Mouse (Mus musculus) MEL (cell line): ENCODE data around the gene Mdfic. TPM values are rescaled to one million over a fixed set of nuclear protein-coding genes. Genes with fewer than 3 reads are reported as not detected.

Experiments used
- DNase-seq: peaks from one replicate; pipeline ENCODE4 v3.0.0; 2011; ENCODE audit warnings: low read depth, low spot score
- H3K27ac ChIP-seq: 2 replicates; pipeline ENCODE4 v1.5.1; 2012; ENCODE audit warnings: low read depth, mild to moderate bottlenecking, control low read depth, low read length, moderate library complexity; ENCODE audit not compliant: control insufficient read depth
- H3K27me3 ChIP-seq, 2 experiments: fragments of 150-350 bp in 1 of 2; sonication (generic) in 1 of 2; 2 replicates each; pipeline ENCODE4 v1.6.1; 2012; ENCODE audit warnings: low read length in 2 of 2, mild to moderate bottlenecking in 2 of 2, improper control_type of control experiment in 1 of 2, moderate library complexity in 1 of 2; ENCODE audit not compliant: insufficient read depth in 2 of 2, control insufficient read depth in 1 of 2
- H3K36me3 ChIP-seq, 2 experiments: 2 replicates each; pipeline ENCODE4 v1.6.1; 2012 to 2014; ENCODE audit warnings: low read length in 2 of 2, improper control_type of control experiment in 1 of 2, inconsistent platforms in 1 of 2, mild to moderate bottlenecking in 1 of 2; ENCODE audit not compliant: insufficient read depth in 2 of 2, control insufficient read depth in 1 of 2
- H3K4me1 ChIP-seq, 2 experiments: fragments of 150-350 bp in 1 of 2; sonication (generic) in 1 of 2; 2 replicates each; pipeline ENCODE4 v1.6.1; 2012; ENCODE audit warnings: low read length in 2 of 2, improper control_type of control experiment in 1 of 2, mild to moderate bottlenecking in 1 of 2; ENCODE audit not compliant: insufficient read depth in 2 of 2, control insufficient read depth in 1 of 2
- H3K4me3 ChIP-seq, 2 experiments: fragments of 150-350 bp in 1 of 2; sonication (generic) in 1 of 2; 2 replicates each; pipeline ENCODE4 v1.5.1; 2012; ENCODE audit warnings: low read depth in 2 of 2, low read length in 2 of 2, mild to moderate bottlenecking in 2 of 2, moderate library complexity in 2 of 2, control low read depth in 1 of 2, improper control_type of control experiment in 1 of 2; ENCODE audit not compliant: control insufficient read depth in 1 of 2, insufficient read depth in 1 of 2
- H3K79me2 ChIP-seq: 2 replicates; pipeline ENCODE4 v1.6.1; 2012; ENCODE audit warnings: mild to moderate bottlenecking, low read length, moderate library complexity; ENCODE audit not compliant: control insufficient read depth, poor library complexity, insufficient read depth
- H3K9ac ChIP-seq: 2 replicates; pipeline ENCODE4 v1.6.1; 2012; ENCODE audit warnings: low read depth, mild to moderate bottlenecking, control low read depth, low read length, moderate library complexity; ENCODE audit not compliant: control insufficient read depth, poor library complexity, severe bottlenecking
- H3K9me3 ChIP-seq: fragments of 150-350 bp; sonication (generic); replicated peaks from 2 replicates; pipeline ENCODE4 v1.6.1; 2012; ENCODE audit warnings: mild to moderate bottlenecking, low read length, improper control_type of control experiment, moderate library complexity; ENCODE audit not compliant: insufficient read depth
- CHD1 ChIP-seq: IDR thresholded peaks from 2 replicates; pipeline ENCODE4 v1.6.1; 2012; ENCODE audit warnings: low read depth, mild to moderate bottlenecking, inconsistent platforms, low read length, improper control_type of control experiment
- CTCF ChIP-seq, 3 experiments: IDR thresholded peaks in 2 of 3; conservative IDR thresholded peaks in 1 of 3; 2 replicates each; pipeline ENCODE4 v1.5.1; 2011 to 2012; ENCODE audit warnings: low read length in 3 of 3, low read depth in 2 of 3, mild to moderate bottlenecking in 2 of 3, improper control_type of control experiment in 1 of 3, inconsistent platforms in 1 of 3, mixed read lengths in 1 of 3, moderate library complexity in 1 of 3; ENCODE audit not compliant: control insufficient read depth in 1 of 3, insufficient read depth in 1 of 3, poor library complexity in 1 of 3, severe bottlenecking in 1 of 3
- GABPA ChIP-seq: IDR thresholded peaks from 2 replicates; pipeline ENCODE4 v1.6.1; 2012; ENCODE audit warnings: low read depth, mild to moderate bottlenecking, inconsistent platforms, low read length, improper control_type of control experiment, moderate library complexity
- GATA1 ChIP-seq: IDR thresholded peaks from 2 replicates; pipeline ENCODE4 v1.6.1; 2011; ENCODE audit warnings: low read depth, low read length, improper control_type of control experiment
- HCFC1 ChIP-seq: IDR thresholded peaks from 2 replicates; pipeline ENCODE4 v1.6.1; 2012; ENCODE audit warnings: low read depth, mild to moderate bottlenecking, inconsistent platforms, low read length, improper control_type of control experiment, moderate library complexity
- JUND ChIP-seq: IDR thresholded peaks from 2 replicates; pipeline ENCODE4 v1.6.1; 2011; ENCODE audit warnings: low read depth, mild to moderate bottlenecking, improper control_type of control experiment, low read length
- KAT2A ChIP-seq: conservative IDR thresholded peaks from 2 replicates; pipeline ENCODE4 v1.6.1; 2012; ENCODE audit warnings: low read depth, low read length, improper control_type of control experiment, inconsistent platforms
- MAFK ChIP-seq: IDR thresholded peaks from 2 replicates; pipeline ENCODE4 v1.6.1; 2011; ENCODE audit warnings: low read depth, mild to moderate bottlenecking, low read length, improper control_type of control experiment, borderline replicate concordance
- MAX ChIP-seq: IDR thresholded peaks from 2 replicates; pipeline ENCODE4 v1.6.1; 2011; ENCODE audit warnings: low read length, improper control_type of control experiment
- MEF2A ChIP-seq: IDR thresholded peaks from 2 replicates; pipeline ENCODE4 v1.6.1; 2014; ENCODE audit warnings: low read depth, mild to moderate bottlenecking, inconsistent platforms, low read length, improper control_type of control experiment; ENCODE audit not compliant: poor library complexity, insufficient replicate concordance, severe bottlenecking; ENCODE audit errors: extremely low read depth
- MXI1 ChIP-seq: IDR thresholded peaks from 2 replicates; pipeline ENCODE4 v1.6.1; 2011; ENCODE audit warnings: mild to moderate bottlenecking, low read depth, low read length, improper control_type of control experiment
- MYB ChIP-seq: IDR thresholded peaks from 2 replicates; pipeline ENCODE4 v1.6.1; 2011; ENCODE audit warnings: mild to moderate bottlenecking, low read depth, low read length, improper control_type of control experiment
- MYC ChIP-seq: IDR thresholded peaks from 2 replicates; pipeline ENCODE4 v1.6.1; 2011; ENCODE audit warnings: low read depth, mild to moderate bottlenecking, low read length, improper control_type of control experiment, moderate library complexity
- NRF1 ChIP-seq: IDR thresholded peaks from 2 replicates; pipeline ENCODE4 v1.6.1; 2014; ENCODE audit warnings: low read depth, mild to moderate bottlenecking, inconsistent platforms, low read length, improper control_type of control experiment, moderate library complexity; ENCODE audit not compliant: poor library complexity, insufficient read depth, severe bottlenecking
- POLR2AphosphoS2 ChIP-seq: IDR thresholded peaks from 2 replicates; pipeline ENCODE4 v1.6.1; 2011; ENCODE audit warnings: low read length, improper control_type of control experiment
- POLR2AphosphoS5 ChIP-seq: IDR thresholded peaks from 2 replicates; pipeline ENCODE4 v1.6.1; 2012; ENCODE audit warnings: low read depth, borderline replicate concordance, mild to moderate bottlenecking, inconsistent platforms, low read length, moderate library complexity, mixed read lengths
- SIN3A ChIP-seq: IDR thresholded peaks from 2 replicates; pipeline ENCODE4 v1.6.1; 2012; ENCODE audit warnings: low read length, improper control_type of control experiment, inconsistent platforms
- SMC3 ChIP-seq: IDR thresholded peaks from 2 replicates; pipeline ENCODE4 v1.6.1; 2011; ENCODE audit warnings: low read depth, low read length, improper control_type of control experiment
- UBTF ChIP-seq: IDR thresholded peaks from 2 replicates; pipeline ENCODE4 v1.6.1; 2012; ENCODE audit warnings: low read depth, mild to moderate bottlenecking, inconsistent platforms, low read length, improper control_type of control experiment, moderate library complexity, borderline replicate concordance; ENCODE audit not compliant: insufficient read depth
- USF1 ChIP-seq: IDR thresholded peaks from 2 replicates; pipeline ENCODE4 v1.6.1; 2014; ENCODE audit warnings: low read depth, mild to moderate bottlenecking, inconsistent platforms, low read length, improper control_type of control experiment, moderate library complexity
- ZMIZ1 ChIP-seq: IDR thresholded peaks from 2 replicates; pipeline ENCODE4 v1.6.1; 2012; ENCODE audit warnings: low read depth, mild to moderate bottlenecking, inconsistent platforms, low read length, improper control_type of control experiment, moderate library complexity
- polyA plus RNA-seq, 2 experiments: library from polyadenylated mRNA; stranded (reverse) in 1 of 2; unstranded in 1 of 2; fragments of >175 nt in 1 of 2; fragments of >200 nt in 1 of 2; gene quantifications; 2 replicates each; pipeline versions ENCODE4 v1.2.1 to v1.2.4; 2012; ENCODE audit warnings: low replicate concordance in 2 of 2, low read depth in 1 of 2; ENCODE audit not compliant: insufficient read length in 2 of 2, insufficient read depth in 1 of 2, missing spikeins in 1 of 2
- total RNA-seq: library from RNA; depleted of rRNA; stranded (reverse); fragments of 300-350 nt; gene quantifications from 2 replicates; pipeline ENCODE4 v1.2.3, GENCODE M21; 2012

Mdfic gene
- total and polyA plus RNA-seq, 3 experiments = not detected

DNA sequence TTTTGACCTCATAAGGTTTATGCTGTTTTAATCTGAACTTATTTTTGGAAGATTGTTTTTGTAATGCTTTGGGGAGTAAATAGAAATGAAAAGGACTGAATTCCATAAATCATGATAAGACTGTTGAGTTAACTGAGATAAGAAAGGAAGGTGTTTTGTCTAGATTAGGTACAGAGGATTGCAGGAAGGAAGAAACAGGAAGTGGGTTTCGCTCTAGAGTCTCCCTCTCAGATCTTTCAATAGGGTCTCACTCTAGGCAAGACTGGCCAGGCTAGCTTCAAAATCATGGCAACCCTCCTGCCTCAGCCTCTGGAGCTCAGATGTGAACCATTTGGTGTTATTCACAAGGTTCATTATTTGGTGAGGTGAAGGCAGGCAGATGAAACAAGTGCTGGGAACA, 27.8 kb downstream of the Mdfic start:
- no peak overlapping the region for H3K4me3 ChIP-seq
- H3K27ac ChIP-seq = no peak overlapping the region
- no peaks in the 10 kb centered on the region for H3K79me2 ChIP-seq
- H3K9ac ChIP-seq = no peak overlapping the region
- H3K4me1 ChIP-seq = no peaks in the 10 kb centered on the region
- no peaks in the 10 kb centered on the region for H3K36me3 ChIP-seq
- no peak for DNase-seq
- no peak for TF ChIP-seq SMC3
- TF ChIP-seq UBTF = no peak
- TF ChIP-seq KAT2A = no peak
- no peak for TF ChIP-seq POLR2AphosphoS2
- TF ChIP-seq MYB = no peak
- no peak for TF ChIP-seq MYC
- TF ChIP-seq USF1 = no peak
- TF ChIP-seq MXI1 = no peak
- TF ChIP-seq HCFC1 = no peak
- TF ChIP-seq NRF1 = no peak
- TF ChIP-seq JUND = no peak
- no peak for TF ChIP-seq ZMIZ1
- no peak for TF ChIP-seq MEF2A
- no peak for TF ChIP-seq GABPA
- TF ChIP-seq SIN3A = no peak
- no peaks in the 10 kb centered on the region for H3K27me3 ChIP-seq
- no peaks in the 10 kb centered on the region for H3K9me3 ChIP-seq

DNA sequence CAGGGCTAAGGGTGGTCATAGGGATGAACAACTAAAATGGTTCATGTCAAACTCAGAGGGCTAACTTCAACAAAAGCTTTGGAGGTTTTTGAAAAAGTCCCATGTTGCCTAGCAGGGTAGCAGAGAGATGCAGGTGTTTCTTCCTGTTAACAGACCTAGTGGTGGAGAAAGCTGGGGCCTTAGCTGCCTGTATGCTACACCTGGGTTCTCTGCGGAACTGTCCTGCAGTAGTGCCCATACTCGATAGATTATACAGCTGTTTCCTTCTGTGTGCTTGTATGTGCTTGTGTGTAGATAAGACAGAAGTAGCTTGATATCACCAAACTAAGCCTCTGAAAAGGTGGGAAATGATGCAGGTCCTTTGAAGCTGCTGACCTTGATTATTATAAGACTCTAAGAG, 28.5 kb downstream of the Mdfic start:
- no peak overlapping the region for H3K27ac ChIP-seq
- no peaks in the 10 kb centered on the region for H3K79me2 ChIP-seq
- no peaks in the 10 kb centered on the region for H3K27me3 ChIP-seq
- no peak overlapping the region for H3K9ac ChIP-seq
- DNase-seq = no peak
- no peaks in the 10 kb centered on the region for H3K36me3 ChIP-seq
- no peak overlapping the region for H3K4me3 ChIP-seq
- TF ChIP-seq KAT2A (no peak), GATA1 (no peak), SIN3A (no peak), CTCF (IDR thresholded peaks at IDR 0.05 in 2 of 3, conservative IDR thresholded peaks at IDR 0.05 in 1 of 3; ENCODE audit: control insufficient read depth in 1 of 3, insufficient read depth in 1 of 3, low read depth in 2 of 3, low read length in 3 of 3, poor library complexity in 1 of 3, severe bottlenecking in 1 of 3) (no peak), NRF1 (no peak), USF1 (no peak), MXI1 (no peak), POLR2AphosphoS5 (no peak), POLR2AphosphoS2 (no peak), CHD1 (no peak), MAFK (no peak), MYC (no peak), GABPA (no peak), MAX (no peak)
- no peaks in the 10 kb centered on the region for H3K9me3 ChIP-seq
- H3K4me1 ChIP-seq = no peaks in the 10 kb centered on the region
